Mouse (Mus musculus) ovary, adult 10 weeks (tissue): Measurements from ENCODE around the gene Rhog. TPM values are rescaled to one million over a fixed set of nuclear protein-coding genes. Genes with fewer than 3 reads are reported as not detected.

Experiments used
- polyA plus RNA-seq: library from polyadenylated mRNA; stranded (reverse); fragments of 350-450 nt; fragmentation: Illumina TruSeq; extraction: RNeasy Lipid Tissue Mini Kit (QIAGEN cat#74804); gene quantifications from one replicate; pipeline ENCODE4 v1.2.3, GENCODE M21; 2014

The Rhog gene
- 3.9 TPM for polyA plus RNA-seq

GRCm38 (mm10) chr7:102255954-102256353, at the start of gene Rhog:
Rhog (minus strand) TSS chr7:102256054.

GRCm38 (mm10) chr7:102267601-102268394, 11.9 kb upstream of the Rhog start, which contains the start of gene Stim1:
Stim1 (plus strand) TSS chr7:102267806.

GRCm38 (mm10) chr7:102209756-102210721, 45.8 kb downstream of the Rhog start, which contains the start of the genes Nup98 and Pgap2:
Nup98 (minus strand) TSS chr7:102210176.
Pgap2 (plus strand) TSS chr7:102210208.

Other genes with a start within 250 kb of the Rhog start
- gene Il18bp, start 237.4 kb downstream of the Rhog start, polyA plus RNA-seq = 12.7 TPM
- 10.1 TPM for gene Rnf121, start 190.6 kb downstream of the Rhog start, polyA plus RNA-seq
- gene Xndc1, start 190.5 kb downstream of the Rhog start, polyA plus RNA-seq = 14.4 TPM
- not detected for gene Xntrpc, start 190.3 kb downstream of the Rhog start, polyA plus RNA-seq
- gene Trpc2, start 172.9 kb downstream of the Rhog start, polyA plus RNA-seq = not detected
- not detected for gene Art1, start 154.3 kb downstream of the Rhog start, polyA plus RNA-seq
- gene Art5, start 146.6 kb downstream of the Rhog start, polyA plus RNA-seq = not detected
- not detected for gene Chrna10, start 139.2 kb downstream of the Rhog start, polyA plus RNA-seq
- 76.1 TPM for gene Nup98, start 45.9 kb downstream of the Rhog start, polyA plus RNA-seq
- 71.1 TPM for gene Pgap2, start 45.8 kb downstream of the Rhog start, polyA plus RNA-seq
- gene Stim1, start 11.8 kb upstream of the Rhog start, polyA plus RNA-seq = 10.8 TPM
- gene Rrm1, start 185.6 kb upstream of the Rhog start, polyA plus RNA-seq = 117 TPM
- gene Olfr543, start 225.6 kb upstream of the Rhog start, polyA plus RNA-seq = not detected
- not detected for gene Olfr544, start 232.3 kb upstream of the Rhog start, polyA plus RNA-seq
- gene Olfr545, start 243.5 kb upstream of the Rhog start, polyA plus RNA-seq = not detected